Mouse (Mus musculus) right cerebral cortex, postnatal 10 days (tissue): ENCODE measurements around the gene Pacsin3.

Source experiments
- DNase-seq, 2 experiments: peaks; one replicate each; pipeline ENCODE4 v3.0.0; 2021; ENCODE audit warnings: low spot score in 2 of 2

Pacsin3 gene

DNA sequence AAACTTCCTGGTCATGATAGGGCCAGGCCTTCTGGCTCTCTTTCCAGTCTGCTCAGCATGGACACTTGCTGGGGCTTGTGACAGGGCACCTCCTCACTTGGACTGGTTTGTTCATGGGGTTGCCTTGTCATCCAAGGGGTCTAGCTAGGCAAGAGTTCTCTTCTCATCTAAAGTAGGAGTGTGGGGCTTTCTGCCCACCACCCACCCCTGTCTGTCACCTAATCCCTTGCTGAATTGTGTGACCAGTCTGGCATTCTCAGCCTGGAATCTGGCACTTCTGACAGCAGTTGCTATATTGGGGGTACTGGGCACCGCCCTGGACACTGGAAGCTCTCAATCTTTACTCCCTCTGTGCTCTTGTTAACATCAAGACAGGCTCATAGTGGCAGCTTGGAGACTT lies 3.7 kb downstream of the Pacsin3 start:
- DNase-seq: no peak

DNA sequence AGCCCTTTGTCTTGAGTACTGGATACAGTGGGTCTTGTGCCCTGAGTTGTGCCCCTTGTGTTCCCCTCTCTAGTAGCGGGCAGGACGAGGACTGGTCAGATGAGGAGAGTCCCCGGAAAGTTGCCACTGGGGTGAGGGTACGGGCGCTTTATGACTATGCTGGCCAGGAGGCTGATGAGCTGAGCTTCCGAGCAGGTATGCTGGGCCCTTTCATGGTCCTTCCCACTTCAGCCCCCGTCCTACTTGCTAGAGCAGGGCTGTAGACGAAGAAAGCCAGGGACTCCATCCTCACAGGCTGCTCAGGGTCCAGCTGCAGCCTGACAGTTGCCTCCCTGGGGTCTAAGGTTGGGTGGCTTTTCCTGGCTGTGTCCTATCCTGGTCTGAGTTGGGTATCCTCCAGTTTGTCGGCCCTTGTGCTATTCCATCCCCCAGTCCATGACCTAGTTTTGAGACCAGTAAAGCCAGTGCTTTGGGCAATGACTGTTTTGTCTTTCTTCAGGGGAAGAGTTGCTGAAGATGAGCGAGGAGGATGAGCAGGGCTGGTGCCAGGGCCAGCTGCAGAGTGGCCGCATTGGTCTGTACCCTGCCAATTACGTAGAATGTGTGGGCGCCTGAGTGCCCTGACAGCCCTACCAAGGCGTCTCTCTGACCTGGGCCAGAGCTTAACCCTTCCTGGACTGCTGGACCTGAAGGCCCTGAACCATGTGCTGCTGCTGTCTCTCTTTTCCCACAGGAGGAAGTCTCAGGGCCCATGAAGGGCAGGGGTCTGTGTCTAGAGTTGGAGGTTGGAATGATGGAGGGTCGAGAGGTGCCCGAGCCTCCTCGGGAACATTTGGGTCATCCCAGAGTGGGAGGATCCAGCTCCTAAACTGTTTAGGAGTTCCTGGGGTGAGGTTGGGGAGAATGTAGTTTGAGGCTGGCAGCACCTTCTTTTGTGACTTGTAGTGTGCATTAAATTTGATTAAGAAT lies 8.2 kb downstream of the Pacsin3 start:
- no peak for DNase-seq

DNA sequence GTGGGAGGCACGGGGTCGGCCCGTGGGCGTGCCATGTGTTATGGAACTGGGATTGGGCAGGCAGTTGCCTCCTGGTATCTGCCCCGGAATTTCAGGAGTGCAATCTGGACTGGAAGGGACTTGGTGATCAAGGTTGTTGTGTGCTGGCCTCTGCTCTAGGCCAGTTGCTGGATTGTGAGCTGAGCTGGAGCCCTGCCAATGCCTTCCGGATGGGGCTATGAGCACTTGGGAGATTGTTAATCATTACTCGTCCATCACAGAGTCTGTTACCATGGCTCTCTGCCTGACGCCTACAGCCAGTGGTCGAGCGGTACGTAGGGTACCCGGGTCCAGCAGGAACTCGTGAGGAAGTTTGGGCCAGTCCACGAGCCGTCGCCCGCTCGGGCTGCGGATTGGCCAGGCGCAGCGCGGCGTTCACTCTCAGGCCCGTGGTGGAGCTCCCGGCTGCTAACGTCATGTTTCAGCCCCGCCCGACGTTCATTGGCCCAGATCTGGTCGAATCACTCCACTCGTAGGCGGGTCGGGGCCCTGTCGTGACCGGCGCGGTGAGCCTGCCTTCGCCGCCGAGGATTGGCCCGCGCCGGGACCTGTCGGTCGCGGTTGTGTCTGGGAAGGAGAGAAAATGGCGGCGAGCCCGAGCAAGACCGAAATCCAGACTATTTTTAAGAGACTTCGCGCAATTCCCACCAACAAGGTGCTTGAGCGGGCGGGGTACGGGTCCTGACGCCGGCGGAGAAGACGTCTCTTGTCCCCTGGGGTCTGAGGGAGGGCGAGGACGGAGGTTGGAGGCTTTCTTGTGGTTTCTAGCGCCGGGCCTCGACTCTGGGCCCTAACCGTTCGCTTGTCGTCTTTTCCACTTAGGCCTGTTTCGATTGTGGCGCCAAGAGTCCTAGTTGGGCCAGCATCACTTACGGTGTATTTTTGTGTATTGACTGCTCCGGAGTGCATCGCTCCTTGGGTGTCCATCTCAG lies 9.2 kb downstream of the Pacsin3 start, which contains the start of gene Arfgap2:
TSS of gene Arfgap2 (plus strand) at position 264 of the 971 bp plus-strand sequence.
- peak; percentile 99 to 100 for DNase-seq

DNA sequence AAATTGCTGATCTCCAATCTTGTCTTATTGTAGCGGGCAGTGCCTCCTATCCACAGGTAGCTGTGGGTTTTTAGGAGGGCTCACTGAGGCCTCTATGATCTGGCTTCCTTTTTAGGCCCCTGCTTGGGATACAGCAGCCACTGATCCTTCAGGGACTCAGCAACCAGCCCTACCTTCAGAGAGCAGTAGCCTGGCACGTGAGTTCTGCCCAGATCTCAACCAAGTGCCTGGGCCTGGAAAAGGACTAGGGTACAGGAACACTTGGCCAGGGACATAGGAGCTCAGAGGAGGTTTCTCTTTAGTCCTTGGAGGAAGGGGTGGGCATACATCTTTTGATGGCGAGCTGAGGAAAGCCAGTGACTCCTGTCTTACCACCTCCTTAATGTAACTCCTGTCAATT lies 12.3 kb downstream of the Pacsin3 start:
- DNase-seq: no peak

DNA sequence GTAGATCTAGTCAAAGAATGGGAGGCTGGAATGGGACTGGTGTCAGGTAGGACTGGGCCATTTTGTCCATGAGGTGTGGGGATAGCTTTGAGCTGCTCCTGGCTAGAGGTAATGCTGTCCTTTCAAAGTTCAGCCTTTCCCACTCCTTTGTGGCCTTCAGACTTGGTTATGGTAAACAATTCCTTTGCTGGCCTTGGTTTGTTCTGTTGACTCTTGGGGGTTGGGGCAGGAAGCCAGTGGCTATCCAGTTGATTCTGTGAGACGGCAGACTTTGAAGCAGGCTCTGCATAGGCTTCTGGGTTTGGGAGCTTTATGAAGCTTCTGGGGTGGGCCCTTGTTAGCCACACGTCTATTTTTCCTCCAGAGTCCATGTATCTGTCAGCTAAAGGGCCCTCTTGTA lies 13.0 kb downstream of the Pacsin3 start:
- DNase-seq: no peak

DNA sequence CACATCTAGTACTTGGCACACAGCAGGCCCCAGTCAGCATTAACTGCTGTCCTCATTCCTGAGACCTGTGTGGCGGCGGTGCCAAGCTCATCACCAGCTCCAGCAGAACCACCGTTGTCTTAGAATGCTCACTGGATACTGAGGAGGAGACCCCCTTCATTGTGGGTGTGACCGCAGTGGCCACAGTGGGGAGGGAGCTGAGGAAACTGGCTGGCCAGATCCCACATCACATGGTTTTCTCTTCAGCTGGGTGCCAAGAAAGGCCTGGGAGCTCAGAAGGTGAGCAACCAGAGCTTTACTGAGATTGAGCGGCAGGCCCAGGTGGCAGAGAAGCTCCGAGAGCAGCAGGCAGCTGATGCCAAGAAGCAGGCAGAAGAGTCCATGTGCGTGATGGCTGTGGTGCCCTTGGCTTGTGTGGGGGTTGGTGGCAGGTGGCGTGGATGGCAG lies 14.0 kb downstream of the Pacsin3 start:
- DNase-seq: no peak

DNA sequence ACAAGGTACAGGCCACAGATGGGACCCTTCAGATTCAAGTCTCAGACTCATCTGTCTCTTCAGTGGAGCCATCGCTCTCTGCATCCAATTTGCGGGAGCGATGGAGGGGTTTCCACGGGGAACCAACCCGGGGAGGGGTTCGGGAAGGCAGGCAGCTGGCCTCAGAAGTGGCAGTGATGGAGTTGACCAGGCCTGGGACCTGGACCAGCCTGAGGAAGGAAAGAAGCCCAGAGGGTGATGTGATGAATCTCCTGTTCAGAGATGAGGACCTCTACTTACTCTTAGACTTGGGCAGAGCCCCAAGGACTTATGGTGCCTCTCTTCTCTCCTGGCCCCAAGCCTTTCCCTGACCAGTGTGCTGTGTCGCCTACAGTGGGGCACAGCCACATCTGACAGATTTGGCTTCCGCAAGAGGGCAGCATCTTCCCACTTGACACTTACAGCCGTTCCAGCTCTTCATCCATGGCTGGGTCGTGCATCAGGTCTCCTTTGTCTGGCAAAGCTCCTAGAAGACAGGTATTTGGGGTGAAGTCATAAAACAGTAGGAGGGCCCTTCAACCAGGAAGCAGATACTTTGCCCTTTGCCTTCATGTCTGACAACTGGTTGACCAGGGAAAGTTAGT lies 23.1 kb downstream of the Pacsin3 start:
- peak in 1 of 2 experiments; percentile 74 for DNase-seq

DNA sequence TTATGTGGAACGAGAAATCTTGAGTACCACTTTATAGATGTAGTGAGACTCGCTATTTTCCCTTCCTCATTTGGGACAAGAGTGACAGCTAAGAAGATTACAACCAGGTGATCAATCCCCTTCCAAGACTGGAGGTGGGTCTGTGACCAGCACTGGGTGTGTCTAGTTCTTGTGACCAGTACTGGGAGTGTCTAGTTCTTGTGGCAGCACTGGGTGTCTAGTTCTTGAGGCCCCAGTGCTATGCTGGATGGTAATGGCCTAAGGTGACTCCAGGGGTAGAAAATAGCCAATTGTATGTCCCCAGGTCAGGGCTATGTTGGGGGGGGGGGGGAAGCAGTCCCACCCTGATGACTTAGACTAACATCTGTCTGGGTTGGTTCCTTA lies 23.6 kb downstream of the Pacsin3 start:
- no peak for DNase-seq

DNA sequence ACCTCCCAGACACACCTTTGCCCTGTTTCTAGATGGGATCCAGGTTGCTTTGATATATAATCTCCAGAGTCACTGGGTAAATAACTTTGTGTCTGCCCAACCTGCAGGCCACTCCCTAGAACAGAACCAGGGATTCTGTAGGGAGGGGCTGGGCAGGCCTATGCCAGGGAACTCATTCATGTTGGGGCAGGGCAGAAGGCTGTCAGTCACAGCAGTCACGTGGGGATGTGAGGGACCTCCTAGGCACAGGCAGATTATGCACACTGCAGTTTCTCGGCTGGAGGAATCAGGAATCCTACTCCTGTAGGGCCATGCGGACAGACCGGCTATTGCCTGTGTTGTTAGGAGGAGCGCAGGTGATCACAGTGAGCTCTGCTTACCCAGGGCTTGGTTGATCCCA lies 25.6 kb downstream of the Pacsin3 start:
- DNase-seq: no peak

DNA sequence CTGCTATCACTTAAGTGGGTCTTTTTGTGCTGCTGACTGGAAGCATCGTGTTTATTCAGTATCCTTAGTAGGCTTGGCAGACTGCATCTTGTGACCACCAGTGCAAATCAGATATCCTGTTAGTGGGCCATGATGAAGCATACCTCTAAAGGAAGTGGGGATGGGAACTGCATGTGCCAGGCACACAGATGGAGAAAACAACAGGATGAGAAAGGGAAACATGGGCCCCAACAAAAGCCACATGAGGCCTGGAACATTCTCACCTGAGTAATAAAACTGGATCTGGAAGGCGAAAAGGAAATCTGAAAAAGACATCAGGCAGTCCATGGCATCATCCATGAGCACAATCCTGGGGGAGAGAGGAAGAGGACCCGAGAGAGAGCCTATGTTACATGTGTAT lies 28.2 kb downstream of the Pacsin3 start:
- DNase-seq: no peak

DNA sequence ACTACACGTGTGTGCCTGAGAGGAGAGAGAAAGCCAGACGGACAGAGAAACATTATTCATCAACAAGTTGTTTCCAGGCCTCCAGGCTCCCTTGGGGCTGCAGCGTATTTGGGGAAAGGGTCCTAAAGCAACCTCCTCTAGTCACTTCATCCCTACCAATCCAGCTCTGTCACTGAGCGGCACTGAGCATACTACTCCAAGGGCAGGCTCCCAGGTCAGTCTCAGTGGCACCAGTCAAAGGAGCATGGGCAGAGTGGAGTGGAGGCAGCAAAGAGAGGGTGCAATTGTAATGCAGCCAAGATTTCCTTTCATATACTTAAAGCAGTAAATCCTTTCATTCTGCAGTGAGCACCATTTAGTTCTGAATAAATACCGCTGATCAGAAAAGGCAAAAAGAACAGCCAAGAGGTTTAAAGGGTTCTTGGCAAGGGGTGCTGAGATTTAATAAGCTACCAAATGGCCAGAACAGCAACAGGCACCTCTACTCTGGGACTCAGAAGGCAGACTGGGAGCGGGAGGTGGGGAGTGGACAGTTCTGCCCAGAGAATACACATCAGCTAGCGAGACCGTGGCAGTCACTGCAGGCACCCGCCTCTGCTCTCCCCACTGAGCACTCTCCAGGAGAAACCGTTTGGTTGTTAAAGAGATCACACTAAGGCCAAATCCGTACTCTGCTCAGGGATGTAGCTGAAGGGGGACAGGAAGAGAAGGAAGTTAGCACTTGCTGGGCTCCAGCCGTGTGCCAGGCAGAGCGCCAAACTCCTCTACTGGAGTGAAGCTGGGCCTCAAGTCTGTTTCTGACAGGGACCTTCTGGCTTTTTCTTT lies 28.8 kb downstream of the Pacsin3 start:
- DNase-seq: peak; percentile 76 to 85

DNA sequence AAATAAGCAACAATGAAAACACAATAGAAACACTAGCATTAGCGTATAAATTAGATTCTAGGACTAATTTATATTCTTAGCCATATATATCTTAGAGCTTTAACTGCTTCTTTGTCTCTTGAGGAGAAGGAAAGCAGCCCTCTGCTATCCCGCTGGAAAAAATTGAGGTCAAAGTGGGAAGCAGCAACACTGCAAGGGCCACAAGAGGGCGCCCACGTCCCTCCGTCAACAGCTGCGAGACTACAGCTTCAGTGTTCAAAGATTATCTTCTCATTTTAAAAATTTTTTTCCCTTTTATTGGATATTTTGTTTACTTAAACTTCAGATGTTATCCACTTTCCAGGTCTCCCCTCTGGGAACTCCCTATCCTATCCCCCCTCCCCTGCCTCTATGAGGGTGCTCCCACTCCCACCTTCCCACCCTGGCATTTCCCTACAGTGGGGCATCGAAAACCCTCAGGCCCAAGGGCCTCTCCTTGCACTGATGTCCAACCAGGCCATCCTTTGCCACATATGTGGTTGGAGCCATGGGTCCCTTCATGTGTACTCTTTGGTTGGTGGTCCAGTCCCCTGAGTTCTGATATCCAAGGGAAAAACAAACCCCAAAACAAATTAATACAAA lies 30.2 kb downstream of the Pacsin3 start:
- peak; percentile 81 to 90 for DNase-seq

DNA sequence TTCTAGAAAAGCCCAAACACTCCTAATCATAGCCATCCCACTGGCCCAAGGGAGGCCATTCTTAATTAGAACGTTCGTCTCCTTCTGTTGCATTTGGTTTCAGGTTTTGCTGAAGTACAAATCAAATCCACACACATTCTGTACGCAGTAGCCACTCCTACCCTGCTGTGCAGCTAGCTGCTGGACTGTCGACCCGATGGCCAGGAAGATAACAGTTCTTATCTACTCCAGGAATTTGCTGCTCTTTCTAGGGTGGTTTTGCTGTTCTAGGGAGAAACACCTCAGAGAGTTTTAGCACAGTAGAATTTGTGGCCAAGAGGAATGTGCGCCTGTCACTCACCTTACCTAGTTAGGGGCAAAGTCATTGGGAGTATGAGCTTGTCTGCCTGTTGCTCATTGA lies 31.8 kb downstream of the Pacsin3 start:
- DNase-seq: no peak

DNA sequence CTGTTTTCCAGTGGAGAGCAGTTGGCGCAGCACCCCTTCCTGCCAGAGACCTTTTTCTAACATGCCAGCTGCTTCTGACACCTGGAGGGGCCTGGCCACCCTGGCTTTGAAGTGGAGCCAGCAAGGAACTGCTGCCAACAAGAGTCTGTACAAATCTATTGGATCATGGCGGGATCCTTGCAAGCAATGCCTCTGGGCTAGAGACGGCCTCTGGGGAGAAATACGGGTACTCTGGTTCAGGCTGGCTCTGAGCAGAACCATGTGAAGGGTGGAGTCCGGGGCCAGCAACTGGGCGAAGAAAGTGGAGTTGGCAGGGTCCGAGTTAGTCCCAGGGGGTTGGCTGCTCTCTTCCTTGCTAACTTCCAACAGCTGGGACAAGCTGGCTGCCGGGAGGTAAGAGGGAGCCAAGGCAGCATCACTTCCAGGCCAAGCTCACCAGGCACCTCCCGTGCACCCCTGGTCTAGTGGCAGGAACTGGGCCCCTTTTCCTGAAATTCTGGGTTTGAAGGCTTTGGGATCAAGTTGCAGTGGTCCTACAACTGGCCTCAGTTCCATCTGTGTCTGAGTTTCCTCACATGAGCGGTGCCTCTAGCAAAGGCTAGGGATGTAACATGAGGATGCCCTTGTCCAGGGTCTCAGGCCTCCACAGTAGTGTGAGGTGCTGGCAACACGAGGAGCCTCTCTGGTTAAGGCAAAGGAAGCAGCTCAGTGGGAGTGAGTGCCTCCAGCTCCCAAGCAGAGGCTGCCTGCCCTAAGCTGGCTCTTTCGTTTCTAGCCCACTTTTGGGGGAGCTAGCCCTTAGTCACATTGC lies 35.6 kb downstream of the Pacsin3 start:
- DNase-seq: peak; percentile 65 to 67

DNA sequence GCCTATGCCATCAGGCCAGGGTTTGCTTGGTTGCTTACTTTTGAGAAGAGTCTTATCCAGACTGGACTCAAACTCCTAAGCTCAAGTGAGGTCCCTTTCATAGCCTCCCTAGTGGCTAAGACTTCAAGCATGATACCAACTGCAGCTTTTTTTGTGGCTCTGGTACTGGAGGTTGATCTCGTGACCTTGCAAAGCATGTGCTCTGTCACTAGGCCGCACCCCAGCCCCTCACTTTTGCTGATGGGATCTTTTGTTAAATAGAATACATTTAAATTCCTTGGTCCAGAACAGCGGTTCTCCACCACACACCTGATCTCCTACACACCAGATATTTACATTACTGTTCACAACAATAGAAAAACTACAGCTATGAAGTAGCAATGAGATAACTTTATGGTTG lies 38.5 kb downstream of the Pacsin3 start:
- DNase-seq: no peak

DNA sequence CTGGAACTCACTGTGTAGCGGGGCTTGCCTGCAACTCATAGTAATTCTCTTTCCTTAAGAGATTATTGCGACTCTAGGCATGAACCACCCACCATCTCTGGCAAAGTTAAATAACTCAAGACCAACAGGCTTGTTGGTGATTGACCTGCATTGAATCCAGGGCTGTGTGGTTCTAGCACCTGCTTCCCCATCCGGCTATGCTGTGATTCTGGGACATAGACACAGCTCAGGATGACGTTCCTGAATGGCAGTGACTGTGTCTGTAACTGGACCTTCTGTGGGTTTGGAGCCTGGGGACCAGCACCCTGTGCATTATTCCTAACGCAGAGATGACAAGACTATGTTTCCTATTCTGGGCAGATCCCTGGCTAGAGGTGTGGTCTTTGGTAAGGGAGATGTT lies 40.1 kb downstream of the Pacsin3 start:
- no peak for DNase-seq

DNA sequence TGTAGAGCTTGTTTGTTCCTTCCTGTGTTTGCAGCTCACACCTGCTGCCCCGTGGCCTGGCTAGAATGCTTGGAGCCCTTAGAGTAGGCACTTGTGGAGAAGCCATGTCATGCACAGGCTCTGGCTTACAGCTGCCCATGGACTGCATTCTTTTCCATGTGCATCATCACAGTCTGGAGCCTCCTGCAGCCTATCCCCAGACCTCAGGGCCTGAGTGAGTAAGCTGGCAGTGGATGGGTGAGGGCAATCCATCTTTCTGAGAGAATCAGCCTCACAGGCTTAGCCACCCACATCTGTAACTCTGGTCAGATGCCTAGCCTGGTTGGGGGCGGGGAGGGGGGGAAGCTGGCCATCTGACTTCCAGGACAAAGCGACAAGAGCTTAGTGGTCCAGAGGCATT lies 43.4 kb downstream of the Pacsin3 start:
- DNase-seq: no peak

DNA sequence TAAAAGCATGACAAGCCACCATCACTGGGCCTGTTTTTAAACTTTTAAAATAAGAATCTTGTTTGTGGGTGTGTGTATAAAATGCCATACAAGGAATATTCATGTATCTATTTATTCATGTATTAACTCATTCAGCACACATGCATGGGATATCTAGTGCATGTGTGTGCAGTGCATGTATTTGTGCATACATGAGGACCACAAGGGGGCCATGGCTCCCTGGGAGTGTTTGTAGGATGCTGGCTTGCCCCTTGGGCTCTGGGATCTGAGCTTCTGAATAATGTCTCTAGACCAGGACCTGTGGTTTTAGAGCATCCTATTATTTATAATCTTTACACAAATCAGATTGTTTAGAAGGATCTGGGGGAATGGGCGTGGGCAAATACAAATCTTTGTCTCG lies 45.0 kb downstream of the Pacsin3 start:
- no peak for DNase-seq

DNA sequence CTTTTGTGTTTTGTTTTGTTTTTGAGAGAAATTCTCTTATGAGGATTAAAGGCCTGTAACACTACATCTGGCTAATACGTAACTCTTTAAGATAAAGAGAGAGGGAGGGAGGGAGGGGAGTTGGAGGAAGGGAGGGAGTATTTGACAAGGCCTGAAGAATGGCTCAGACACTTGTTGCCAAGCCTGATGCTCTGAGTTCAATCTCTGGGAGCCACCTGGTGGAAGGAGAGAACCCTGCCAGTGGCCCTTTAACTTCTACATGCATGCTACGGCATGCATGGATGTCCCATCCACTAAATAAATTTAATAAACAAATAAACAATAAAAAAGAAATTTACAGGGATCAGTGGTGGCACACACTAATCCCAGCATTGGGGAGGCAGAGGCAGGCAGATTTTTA lies 46.1 kb downstream of the Pacsin3 start:
- no peak for DNase-seq

DNA sequence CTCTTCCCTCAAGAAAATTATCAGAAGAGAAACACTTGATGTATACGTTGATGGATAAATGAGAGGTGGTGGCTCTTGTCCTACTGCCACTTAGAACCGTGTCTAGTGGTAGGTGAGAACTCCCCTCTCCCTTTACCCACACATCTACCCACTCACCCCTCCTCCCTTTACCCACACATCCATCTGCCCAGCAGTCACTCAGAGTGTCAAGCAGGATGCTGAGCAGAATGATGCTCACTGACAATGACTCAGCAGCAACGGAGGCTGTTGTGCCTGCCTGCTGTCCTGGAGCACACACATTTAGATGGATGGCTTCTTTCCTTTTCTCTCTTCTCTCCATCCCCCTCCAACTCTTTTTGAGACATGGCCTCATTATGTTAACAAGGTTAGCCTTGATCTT lies 47.1 kb downstream of the Pacsin3 start:
- no peak for DNase-seq
